Mouse (Mus musculus) neutrophil, adult 65 days (primary cell): Measurements from ENCODE around the gene Gm10251. TPM values are rescaled to one million over a fixed set of nuclear protein-coding genes. Genes with fewer than 3 reads are reported as not detected.

Experiments
- total RNA-seq: library from RNA; stranded (reverse); gene quantifications from 2 replicates; pipeline ENCODE4 v1.2.4, GENCODE M21; 2023

The Gm10251 gene
- total RNA-seq, result not detected in 2 replicates

DNA sequence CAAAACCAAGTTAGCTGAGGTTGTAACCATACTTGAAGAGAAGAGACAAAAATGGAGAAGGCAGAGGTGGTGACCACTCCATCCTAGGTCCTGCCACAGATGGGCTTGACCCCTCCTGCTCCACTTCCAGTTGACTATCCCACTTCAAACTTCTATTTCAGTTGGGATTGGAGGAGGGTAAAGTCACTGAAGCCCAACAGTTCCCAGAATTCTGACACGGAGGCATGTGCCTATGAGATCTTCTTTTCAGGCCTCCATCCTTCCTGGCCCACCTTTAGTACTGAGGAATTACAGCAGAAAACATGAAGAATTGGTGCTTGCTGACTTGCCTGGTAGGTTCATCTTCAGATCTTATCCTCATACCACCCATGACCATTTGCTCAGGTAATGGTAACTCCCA is at the start of gene Gm10251:
Gm10251 (minus strand) TSS at position 101 of the 400 bp plus-strand sequence.

DNA sequence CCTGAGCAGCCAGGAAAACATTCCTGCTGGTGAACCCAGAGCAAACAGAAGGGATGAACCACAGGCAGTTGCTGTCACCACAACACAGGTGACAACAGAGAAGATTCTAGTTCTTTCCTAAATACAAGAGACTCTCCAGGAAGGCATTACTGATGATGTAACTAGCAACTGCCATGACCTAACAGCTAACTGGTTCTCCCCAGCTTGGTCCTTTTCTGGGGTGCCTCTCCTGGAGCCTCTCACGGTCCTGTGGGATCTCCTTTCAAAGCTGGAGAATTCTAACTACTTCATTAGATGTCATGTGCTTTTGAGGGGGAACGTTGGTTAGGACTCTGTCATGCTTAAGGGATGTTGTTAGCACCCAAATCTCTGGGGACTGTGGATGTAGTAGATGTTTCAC is 36.2 kb upstream of the Gm10251 start, which contains the start of gene Gm8050:
Gm8050 (minus strand) TSS at position 101 of the 400 bp plus-strand sequence.

DNA sequence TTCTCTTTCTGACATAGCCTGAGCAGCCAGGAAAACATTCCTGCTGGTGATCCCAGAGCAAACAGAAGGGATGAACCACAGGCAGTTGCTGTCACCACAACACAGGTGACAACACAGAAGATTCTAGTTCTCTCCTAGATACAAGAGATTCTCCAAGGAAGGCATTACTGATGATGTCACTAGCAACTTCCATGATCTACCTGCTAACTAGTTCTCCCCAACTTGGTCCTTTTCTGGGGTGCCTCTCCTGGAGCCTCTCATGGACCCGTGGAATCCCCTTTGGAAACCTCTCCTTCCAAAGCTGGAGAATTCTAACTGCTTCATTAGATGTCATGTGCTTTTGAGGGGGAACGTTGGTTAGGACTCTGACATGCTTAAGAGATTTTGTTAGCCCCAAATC is 61.7 kb downstream of the Gm10251 start, which contains the start of gene Gm3460:
Gm3460 (minus strand) TSS at position 101 of the 400 bp plus-strand sequence.

GRCm38 (mm10) chr14:6590513-6590912 is 93.5 kb downstream of the Gm10251 start, which contains the start of gene Gm3629:
Gene Gm3629 (minus strand): TSS chr14:6590613.

Other genes with a start within 250 kb of the Gm10251 start
- gene Gm3594, start 239.6 kb downstream of the Gm10251 start, total RNA-seq, result not detected in 2 replicates
- not detected in 2 replicates for gene Gm8356, start 146.9 kb downstream of the Gm10251 start, total RNA-seq
- not detected in 2 replicates for gene Gm3629, start 93.6 kb downstream of the Gm10251 start, total RNA-seq
- not detected in 2 replicates for gene Gm3460, start 61.8 kb downstream of the Gm10251 start, total RNA-seq
- not detected in 2 replicates for gene Gm8050, start 36.1 kb upstream of the Gm10251 start, total RNA-seq
- not detected in 2 replicates for gene Gm3636, start 58.2 kb upstream of the Gm10251 start, total RNA-seq
- gene Gm8362, start 90.2 kb upstream of the Gm10251 start, total RNA-seq, result not detected in 2 replicates
- not detected in 2 replicates for gene Gm3642, start 156.1 kb upstream of the Gm10251 start, total RNA-seq
- not detected in 2 replicates for gene Gm3667, start 205.8 kb upstream of the Gm10251 start, total RNA-seq